Comparison of ENCODE assay signal across 8 mouse cellular contexts in the genomic region with DNA sequence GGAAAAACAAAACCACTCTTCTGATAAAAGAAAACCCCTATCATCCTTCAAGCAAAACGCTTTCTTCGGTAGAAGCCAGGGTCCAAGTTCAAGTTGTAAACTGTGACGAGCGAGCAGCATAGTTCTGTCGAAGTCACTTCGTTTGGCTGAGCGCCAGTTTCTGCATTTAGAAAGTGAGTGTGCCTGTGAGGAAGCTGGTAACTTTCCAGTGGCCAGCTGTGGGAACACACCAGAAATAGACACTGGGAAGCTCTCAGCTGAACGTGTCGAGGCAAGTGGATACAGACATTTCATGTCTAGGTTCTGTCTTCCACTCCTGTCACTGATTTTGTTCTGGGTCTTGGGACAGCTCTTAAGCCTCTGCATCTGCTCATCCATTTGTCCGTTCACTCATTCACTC. TPM values are rescaled to one million over a fixed set of nuclear protein-coding genes. Genes with fewer than 3 reads are reported as not detected.
DNase-seq lines count a peak whose midpoint lies in the region; ATAC-seq lines count a peak whose summit lies in the region.

No protein-coding gene starts in this region.

- H3K27me3 ChIP-seq in intestine, embryonic 16.5 days (replicated peaks; ENCODE audit: control insufficient read depth, insufficient read depth, low read length), result no peaks in the 10 kb centered on the region

- 0 out of 2 replicates have a peak overlapping the region, but pooled peaks have one; percentile 23 for H3K4me2 ChIP-seq in intestine, embryonic 16.5 days (ENCODE audit: low read depth, low read length)

- H3K27ac ChIP-seq in intestine, embryonic 16.5 days (ENCODE audit: low read length), result peak overlapping the region; percentile 62; the same call in 1 of the 2 replicates

- peak; percentile 93 for ATAC-seq in intestine, embryonic 16.5 days
- peak; percentile 79 for ATAC-seq in neutrophil, adult 5-6 weeks (ENCODE audit: extremely low read depth, insufficient number of reproducible peaks, low FRiP score, poor library complexity, severe bottlenecking)

- no peaks in the 10 kb centered on the region for H3K36me3 ChIP-seq in intestine, embryonic 16.5 days (ENCODE audit: control insufficient read depth, insufficient read depth, low read length)

- WGBS in intestine, embryonic 16.5 days, result 21% methylated on average over 10 of the region's 10 CpGs

- DNase-seq in urinary bladder, adult 18-20 months (ENCODE audit: low spot score in 2 of 2), result peak; percentile 19 to 63
- no peak for DNase-seq in urinary bladder, adult 2 months (ENCODE audit: low spot score)
- peak; percentile 88 to 90 for DNase-seq in gastrocnemius, adult 8-10 months (ENCODE audit: low spot score in 2 of 2)
- peak; percentile 79 to 92 for DNase-seq in left cerebral cortex, postnatal 10 days (ENCODE audit: extremely low spot score in 1 of 2, low spot score in 2 of 2)
- no peak for DNase-seq in retina, postnatal 1 day
- DNase-seq in thymus, postnatal 36 days, result no peak

- no peak overlapping the region for H3K4me3 ChIP-seq in intestine, embryonic 16.5 days (ENCODE audit: low read length)

- peaks cover 9% of the 10 kb centered on the region for H3K4me1 ChIP-seq in intestine, embryonic 16.5 days (ENCODE audit: control insufficient read depth, insufficient read depth, low read length)

- H3K9me3 ChIP-seq in intestine, embryonic 16.5 days (ENCODE audit: control insufficient read depth, low read length), result no peaks in the 10 kb centered on the region

- H3K9ac ChIP-seq in intestine, embryonic 16.5 days (ENCODE audit: low read depth, low read length), result no peak overlapping the region

- intact Hi-C loops in left cerebral cortex, postnatal 10 days (cut with DNase I), result no loop called here

RNA-seq across cellular contexts. Expression of gene Ppp1r2, which starts 15.2 kb away (rescaled TPM):
- 72.3 and 91.1 TPM in 2 replicates for polyA plus RNA-seq in urinary bladder, adult 2 months (2012; rRNA removed)
- 10 to 100 TPM; 71.4 to 96.4 (median 80.9) TPM for total RNA-seq in gastrocnemius, adult 8-10 months (2022)
- 76.2 and 84.2 TPM in 2 replicates for polyA plus RNA-seq in intestine, embryonic 16.5 days (2015; fragmentation: Nextera tagmentation; extraction: Ambion mirVana)
- 10 to 100 TPM; 65.8 to 71.9 TPM for total RNA-seq in left cerebral cortex, postnatal 10 days (2021)
- 151 and 167 TPM in 2 replicates for total RNA-seq in neutrophil, adult 5-6 weeks (2017)

RNA-seq across cellular contexts. Expression of gene Apod, which starts 24.3 kb away (rescaled TPM):
- 38.4 and 57.2 TPM in 2 replicates for polyA plus RNA-seq in urinary bladder, adult 2 months (2012; rRNA removed)
- total RNA-seq in gastrocnemius, adult 8-10 months (2022), result 10 to 100 TPM; 12.2 to 60.0 (median 32.3) TPM
- 0.82 and 0.83 TPM in 2 replicates for polyA plus RNA-seq in intestine, embryonic 16.5 days (2015; fragmentation: Nextera tagmentation; extraction: Ambion mirVana)
- 10 to 100 TPM; 31.0 to 31.2 TPM for total RNA-seq in left cerebral cortex, postnatal 10 days (2021)
- 1.9 TPM in 1 of 2 replicates, not detected in the other for total RNA-seq in neutrophil, adult 5-6 weeks (2017)

Comparison
In these comparisons a context has a peak if more than half of its experiments do, and no peak if none do; other contexts are left out.
1. DNase-seq: peak in urinary bladder, adult 18-20 months (2 of 2), gastrocnemius, adult 8-10 months (2 of 2) and left cerebral cortex, postnatal 10 days (2 of 2); none in urinary bladder, adult 2 months (single experiment), retina, postnatal 1 day (single experiment) and thymus, postnatal 36 days (0 of 2).